Mouse (Mus musculus) heart, embryonic 10.5 days (tissue): ENCODE results near the gene Prx. TPM values are rescaled to one million over a fixed set of nuclear protein-coding genes. Genes with fewer than 3 reads are reported as not detected.
"Not testable (repeated sequence)": the region's sequence is repeated elsewhere in the genome, so short reads cannot be mapped to it uniquely, and the experiment has no call there.

ENCODE experiments used
- DNase-seq: peaks from one replicate; pipeline ENCODE4 v3.0.0-alpha.2; 2017; ENCODE audit warnings: low spot score
- H3K27ac ChIP-seq: fragments of 300-500 bp; sonication (generic); 2 replicates; pipeline ENCODE4 v1.5.1; 2016; ENCODE audit warnings: mild to moderate bottlenecking
- H3K27me3 ChIP-seq: fragments of 300-500 bp; sonication (generic); 2 replicates; pipeline ENCODE4 v1.6.1; 2016; ENCODE audit warnings: mild to moderate bottlenecking; ENCODE audit not compliant: poor library complexity, insufficient read depth, severe bottlenecking
- H3K36me3 ChIP-seq: fragments of 300-500 bp; sonication (generic); 2 replicates; pipeline ENCODE4 v1.6.1; 2016; ENCODE audit warnings: mild to moderate bottlenecking, moderate library complexity
- H3K4me1 ChIP-seq: fragments of 300-500 bp; sonication (generic); 2 replicates; pipeline ENCODE4 v1.6.1; 2016; ENCODE audit warnings: mild to moderate bottlenecking
- H3K4me3 ChIP-seq: fragments of 300-500 bp; sonication (generic); 2 replicates; pipeline ENCODE4 v1.5.1; 2016; ENCODE audit warnings: mild to moderate bottlenecking, moderate library complexity
- H3K9me3 ChIP-seq: fragments of 300-500 bp; sonication (generic); 2 replicates; pipeline ENCODE4 v1.6.1; 2016; ENCODE audit warnings: mild to moderate bottlenecking, moderate library complexity
- WGBS: fragments of 180-500 bp; shearing (Covaris S2); methylation state at CpG from one replicate; pipeline ENCODE4 v1.1.7; 2016; 5-methylcytosine and 5-hydroxymethylcytosine counted together
- polyA plus RNA-seq: library from polyadenylated mRNA; unstranded; fragments of >200 nt; fragmentation: Nextera tagmentation; extraction: Ambion mirVana; gene quantifications from 2 replicates; pipeline ENCODE4 v1.2.1, GENCODE M21; 2016

Gene Prx
- polyA plus RNA-seq, 1 experiment from 2014 or later = 2.4 TPM

DNA sequence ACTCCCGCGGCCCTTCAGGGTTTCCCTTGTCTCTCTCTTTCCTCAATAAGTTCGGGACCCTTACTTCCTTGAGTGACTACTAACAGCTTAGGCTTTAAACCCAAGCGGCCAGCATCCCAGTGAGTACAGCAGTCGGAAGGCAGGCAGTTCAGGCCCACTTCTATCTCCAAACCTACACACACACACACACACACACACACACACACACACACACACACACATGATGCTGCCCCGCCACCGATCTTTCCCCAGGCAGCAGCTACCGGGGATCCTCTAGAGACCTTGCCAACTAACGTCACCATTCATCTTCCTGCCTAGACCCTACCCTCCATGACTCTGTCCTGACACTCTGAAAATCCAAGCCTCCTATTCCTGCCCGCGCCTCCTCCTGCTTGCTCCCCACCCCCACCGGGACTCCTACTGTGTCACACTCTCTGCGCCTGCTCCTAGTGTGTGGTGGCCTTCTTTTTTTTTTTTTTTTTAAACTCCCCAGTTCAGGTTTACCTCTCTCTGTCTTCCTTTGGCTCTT is 11.3 kb upstream of the Prx start:
- Histone ChIP-seq H3K27me3 (no peaks in the 10 kb centered on the region), H3K27ac (peak overlapping the region; percentile 97), H3K9me3 (no peaks in the 10 kb centered on the region), H3K36me3 (peaks cover 14% of the 10 kb centered on the region), H3K4me1 (peaks cover 51% of the 10 kb centered on the region), H3K4me3 (peak overlapping the region; percentile 81)
- peak; percentile 87 for DNase-seq
- WGBS = under 1% methylated on average over 13 of the region's 13 CpGs

DNA sequence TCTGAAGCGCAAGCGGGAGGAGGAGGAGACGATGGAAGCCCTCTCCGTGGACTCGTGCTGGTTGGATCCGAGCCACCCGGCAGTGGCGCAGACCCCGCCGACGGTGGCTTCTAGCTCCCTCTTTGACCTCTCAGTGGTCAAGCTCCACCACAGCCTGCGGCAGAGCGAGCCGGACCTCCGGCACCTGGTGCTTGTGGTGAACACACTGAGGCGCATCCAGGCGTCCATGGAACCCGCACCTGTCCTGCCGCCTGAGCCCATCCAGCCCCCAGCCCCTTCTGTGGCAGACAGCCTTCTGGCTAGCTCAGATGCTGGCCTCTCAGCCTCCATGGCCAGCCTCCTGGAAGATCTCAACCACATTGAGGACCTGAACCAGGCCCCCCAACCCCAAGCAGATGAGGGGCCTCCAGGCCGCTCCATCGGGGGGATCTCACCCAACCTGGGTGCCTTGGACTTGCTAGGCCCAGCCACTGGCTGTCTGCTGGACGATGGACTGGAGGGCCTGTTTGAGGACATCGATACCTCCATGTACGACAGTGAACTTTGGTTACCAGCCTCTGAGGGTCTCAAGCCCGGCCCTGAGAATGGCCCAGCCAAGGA is 9.8 kb upstream of the Prx start:
- peak overlapping the region; percentile 27 for H3K4me3 ChIP-seq
- WGBS = 90% methylated on average over 25 of the region's 25 CpGs
- peaks cover 55% of the 10 kb centered on the region for H3K4me1 ChIP-seq
- no peaks in the 10 kb centered on the region for H3K9me3 ChIP-seq
- H3K27ac ChIP-seq = peak overlapping the region; percentile 93
- peaks cover 14% of the 10 kb centered on the region for H3K36me3 ChIP-seq
- H3K27me3 ChIP-seq = no peaks in the 10 kb centered on the region
- peak; percentile 74 for DNase-seq

DNA sequence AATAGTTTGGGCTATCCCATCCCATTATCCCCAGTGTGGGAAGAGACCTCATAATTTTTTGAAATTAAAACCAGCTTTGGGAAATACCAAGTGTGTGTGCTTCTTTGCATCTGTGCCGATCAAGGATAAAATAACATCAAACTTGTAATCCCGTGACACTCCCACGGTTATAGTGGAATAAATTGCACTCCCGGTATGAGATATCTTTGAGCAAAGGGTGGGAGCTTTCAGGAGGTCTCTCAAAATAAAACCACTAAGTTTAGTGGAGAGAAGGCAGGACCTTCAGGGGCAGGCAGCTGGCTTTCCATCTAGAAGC is 8.9 kb upstream of the Prx start:
- Histone ChIP-seq H3K27me3 (no peaks in the 10 kb centered on the region), H3K4me1 (peaks cover 55% of the 10 kb centered on the region), H3K4me3 (peak overlapping the region; percentile 56), H3K9me3 (no peaks in the 10 kb centered on the region), H3K27ac (peak overlapping the region; percentile 93), H3K36me3 (peaks cover 14% of the 10 kb centered on the region)
- 35% methylated on average over 4 of the region's 4 CpGs for WGBS
- no peak for DNase-seq

DNA sequence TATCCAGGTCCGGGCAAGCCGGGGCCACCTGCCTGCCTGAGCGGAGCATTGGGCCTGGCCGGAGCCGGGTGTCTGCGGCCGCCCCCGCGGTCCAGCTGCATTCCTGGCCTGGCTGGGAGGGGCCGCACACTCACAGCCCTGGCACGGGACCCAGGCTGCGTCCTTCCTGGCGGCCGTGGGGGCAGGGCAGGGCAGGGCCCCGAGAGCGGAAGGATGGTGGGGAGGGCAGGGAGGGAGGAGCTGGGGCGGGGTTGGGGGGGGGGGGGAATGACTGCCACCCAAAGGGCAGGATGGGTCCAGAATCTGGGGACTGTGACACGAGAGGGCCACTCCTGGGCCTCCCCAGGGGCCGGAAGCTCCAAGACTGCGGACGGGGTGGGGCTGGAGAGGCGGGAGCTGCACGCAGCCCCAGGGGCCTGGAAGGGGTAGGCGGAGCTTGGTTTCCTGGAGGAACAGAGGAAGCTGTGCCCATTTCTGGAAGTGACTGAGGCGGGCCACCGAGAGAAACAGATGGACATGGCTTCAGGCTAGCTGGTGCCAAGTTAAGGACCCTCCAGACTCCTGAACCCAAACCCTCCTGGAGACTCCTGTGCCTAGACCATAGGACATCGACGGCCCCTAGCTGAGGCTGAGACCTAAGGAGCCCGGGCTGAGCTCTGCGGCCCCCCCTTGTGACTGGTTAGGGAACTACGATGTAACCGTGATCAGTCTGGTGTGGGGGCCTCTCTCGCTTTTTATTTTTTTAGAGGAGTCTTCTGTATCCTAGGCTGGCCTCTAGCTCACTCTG is 8.4 kb upstream of the Prx start:
- Histone ChIP-seq H3K4me1 (peaks cover 52% of the 10 kb centered on the region), H3K36me3 (peaks cover 14% of the 10 kb centered on the region), H3K4me3 (peak overlapping the region; percentile 56), H3K27me3 (no peaks in the 10 kb centered on the region), H3K9me3 (no peaks in the 10 kb centered on the region), H3K27ac (peak overlapping the region; percentile 93)
- under 1% methylated on average over 33 of the region's 33 CpGs for WGBS
- peak; percentile 97 for DNase-seq

DNA sequence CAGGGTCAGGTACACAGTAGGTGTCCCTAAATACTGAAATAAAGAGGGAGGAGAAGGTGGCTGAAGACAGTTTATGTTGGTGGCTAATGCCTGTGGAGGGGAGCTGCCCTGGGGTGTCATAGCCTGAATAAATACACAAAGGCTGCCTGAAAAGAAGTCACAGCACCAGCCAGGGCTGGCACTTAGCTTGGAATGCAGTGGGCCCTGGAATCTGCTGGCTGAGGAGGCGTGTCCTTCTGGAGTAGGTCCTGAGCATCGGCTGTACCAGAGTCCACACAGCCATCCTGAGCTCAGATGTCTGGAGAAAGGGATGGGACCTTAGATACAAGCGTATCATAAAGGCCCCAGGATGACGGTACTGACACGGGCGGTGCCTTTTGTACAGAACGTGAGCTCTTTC is 7.3 kb upstream of the Prx start:
- WGBS = 57% methylated on average over 7 of the region's 7 CpGs
- no peak for DNase-seq
- Histone ChIP-seq H3K27me3 (no peaks in the 10 kb centered on the region), H3K27ac (peak overlapping the region; percentile 93), H3K4me1 (peaks cover 57% of the 10 kb centered on the region), H3K9me3 (no peaks in the 10 kb centered on the region), H3K36me3 (peaks cover 14% of the 10 kb centered on the region), H3K4me3 (no peak overlapping the region)

DNA sequence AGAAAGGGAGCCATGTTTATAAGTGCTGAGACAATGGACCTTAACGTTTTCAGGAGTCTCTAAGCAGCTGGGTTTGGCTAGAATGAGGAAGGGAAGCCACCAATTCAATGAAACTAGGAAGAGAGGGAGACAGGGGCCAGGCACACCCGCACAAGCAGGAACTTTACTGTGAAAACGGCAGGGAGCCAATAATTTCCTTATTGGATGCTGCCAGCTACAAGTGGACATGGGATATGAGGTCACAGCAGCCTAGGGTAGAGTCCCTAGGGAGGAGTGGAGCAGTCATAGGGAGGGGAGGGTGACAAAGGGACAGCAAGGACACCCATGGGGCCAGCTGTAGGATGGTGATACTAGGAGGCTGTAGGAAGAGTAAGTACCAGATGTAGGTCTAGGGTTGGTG is 6.1 kb upstream of the Prx start:
- H3K4me1 ChIP-seq = peaks cover 62% of the 10 kb centered on the region
- DNase-seq = no peak
- WGBS = 72% methylated on average over 3 of the region's 3 CpGs
- no peaks in the 10 kb centered on the region for H3K9me3 ChIP-seq
- H3K4me3 ChIP-seq = no peak overlapping the region
- no peaks in the 10 kb centered on the region for H3K27me3 ChIP-seq
- peaks cover 14% of the 10 kb centered on the region for H3K36me3 ChIP-seq
- peak overlapping the region; percentile 42; the same call in 1 of the 2 replicates for H3K27ac ChIP-seq

DNA sequence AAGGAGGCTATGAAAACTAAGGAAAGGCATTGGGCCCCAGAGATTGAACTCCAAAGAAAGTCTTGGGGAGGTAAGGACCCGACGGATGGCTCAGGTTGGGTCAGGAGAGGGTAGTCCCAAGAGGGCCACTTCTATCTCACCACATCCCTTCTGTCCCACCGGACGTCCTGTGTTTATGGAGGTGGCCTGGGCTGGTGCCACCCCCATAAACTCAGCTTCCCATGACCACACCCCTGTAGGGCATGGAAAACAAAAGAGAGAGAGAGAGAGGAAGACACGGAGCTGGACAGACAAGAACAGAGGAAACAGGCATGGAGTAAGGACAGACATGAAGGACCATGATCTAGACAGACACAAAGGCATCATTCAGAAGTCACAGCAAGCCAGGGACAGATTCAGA is 5.7 kb upstream of the Prx start:
- Histone ChIP-seq H3K4me3 (no peak overlapping the region), H3K27me3 (no peaks in the 10 kb centered on the region), H3K4me1 (peaks cover 58% of the 10 kb centered on the region), H3K27ac (peak overlapping the region; percentile 42), H3K36me3 (peaks cover 14% of the 10 kb centered on the region), H3K9me3 (no peaks in the 10 kb centered on the region)
- no peak for DNase-seq
- WGBS = 85% methylated on average over 5 of the region's 5 CpGs

DNA sequence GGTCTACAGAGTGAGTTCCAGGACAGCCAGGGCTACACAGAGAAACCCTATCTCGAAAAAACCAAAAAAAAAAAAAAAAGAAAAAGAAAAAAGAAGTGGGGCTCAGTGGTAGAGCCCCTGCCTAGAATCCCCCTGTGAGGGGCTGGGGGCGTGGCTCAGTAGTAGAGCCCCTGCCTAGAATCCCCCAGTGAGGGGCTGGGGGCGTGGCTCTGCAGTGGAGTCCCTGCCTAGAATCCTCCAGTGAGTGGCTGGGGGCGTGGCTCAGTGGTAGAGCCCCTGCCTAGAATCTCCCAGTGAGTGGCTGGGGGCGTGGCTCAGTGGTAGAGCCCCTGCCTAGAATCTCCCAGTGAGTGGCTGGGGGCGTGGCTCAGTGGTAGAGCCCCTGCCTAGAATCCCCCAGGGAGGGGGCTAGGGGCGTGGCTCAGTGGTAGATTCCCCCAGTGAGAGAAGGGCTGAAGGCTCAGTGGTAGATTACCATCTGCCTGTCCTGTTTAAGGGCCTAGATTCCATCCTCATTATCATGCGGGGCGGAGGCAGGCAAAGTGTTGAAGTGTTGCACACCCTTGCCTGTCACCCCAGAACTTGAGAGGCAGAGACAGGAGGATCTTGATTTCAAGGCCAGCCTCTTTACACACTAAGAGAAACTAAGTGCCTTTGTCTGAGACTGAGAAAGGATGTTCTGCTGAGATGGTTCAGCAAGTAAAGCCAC is 4.3 kb upstream of the Prx start:
- H3K27me3 ChIP-seq, H3K9me3 ChIP-seq, H3K4me3 ChIP-seq, DNase-seq, H3K27ac ChIP-seq, H3K36me3 ChIP-seq: not testable (repeated sequence)
- 85% methylated on average over 9 of the region's 9 CpGs for WGBS
- peaks cover 49% of the 10 kb centered on the region for H3K4me1 ChIP-seq

DNA sequence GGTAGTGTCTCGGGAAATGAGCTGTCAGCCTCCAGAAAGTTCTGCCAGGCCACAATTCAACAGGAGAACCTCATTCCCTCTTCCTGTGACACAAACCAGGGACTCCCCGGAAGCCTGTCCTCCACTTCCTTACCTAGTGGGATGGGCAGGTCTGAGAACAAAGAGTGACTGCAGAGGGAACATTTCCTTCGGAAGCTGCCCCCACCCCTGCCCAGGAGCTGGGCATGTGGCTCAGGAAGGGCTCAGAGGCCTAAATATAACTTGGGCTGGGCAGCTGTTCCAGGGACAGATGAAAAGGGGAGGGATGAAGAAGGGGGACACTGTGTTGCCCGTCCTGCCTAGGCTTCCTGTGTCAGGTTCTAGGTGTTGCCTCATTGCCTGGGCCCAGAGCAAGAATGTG is 2.5 kb downstream of the Prx start:
- Histone ChIP-seq H3K4me1 (peaks cover 40% of the 10 kb centered on the region), H3K36me3 (no peaks in the 10 kb centered on the region), H3K27ac (peak overlapping the region; percentile 62), H3K9me3 (no peaks in the 10 kb centered on the region), H3K4me3 (no peak overlapping the region), H3K27me3 (no peaks in the 10 kb centered on the region)
- no peak for DNase-seq
- WGBS = 41% methylated on average over 4 of the region's 4 CpGs

DNA sequence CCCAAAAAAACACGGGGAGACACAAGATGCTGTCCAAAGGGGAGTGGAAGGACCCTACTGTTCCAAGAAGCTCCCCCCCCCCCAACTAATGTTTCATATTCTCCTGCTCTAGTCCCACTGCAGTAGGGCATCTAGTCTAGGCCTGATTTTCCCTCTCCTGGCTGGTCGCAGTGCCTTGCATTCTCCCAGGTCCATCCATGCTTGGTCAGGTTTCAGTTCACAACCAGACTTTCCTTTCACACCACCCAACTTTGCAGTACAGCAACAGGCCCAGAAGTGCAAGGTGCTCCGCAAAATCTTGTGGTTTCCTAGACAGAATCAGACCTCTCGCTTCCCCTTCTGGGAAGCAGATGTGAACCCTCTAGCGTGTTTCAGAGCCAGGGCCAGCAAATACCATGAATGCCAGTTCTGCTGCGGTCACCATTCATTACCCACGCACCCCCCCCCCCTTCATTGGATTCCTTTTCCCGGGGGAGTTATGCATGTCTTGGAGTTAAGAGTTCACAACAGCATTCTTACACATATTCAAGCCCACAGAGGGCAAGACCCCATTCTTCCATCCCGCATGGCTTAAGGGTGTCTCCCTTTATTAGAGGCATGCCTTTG is 7.7 kb downstream of the Prx start:
- peak overlapping the region; percentile 95 for H3K27ac ChIP-seq
- no peaks in the 10 kb centered on the region for H3K9me3 ChIP-seq
- H3K36me3 ChIP-seq = no peaks in the 10 kb centered on the region
- WGBS = 44% methylated on average over 9 of the region's 9 CpGs
- no peak for DNase-seq
- peaks cover 31% of the 10 kb centered on the region for H3K4me1 ChIP-seq
- no peaks in the 10 kb centered on the region for H3K27me3 ChIP-seq
- H3K4me3 ChIP-seq = peak overlapping the region; percentile 71

DNA sequence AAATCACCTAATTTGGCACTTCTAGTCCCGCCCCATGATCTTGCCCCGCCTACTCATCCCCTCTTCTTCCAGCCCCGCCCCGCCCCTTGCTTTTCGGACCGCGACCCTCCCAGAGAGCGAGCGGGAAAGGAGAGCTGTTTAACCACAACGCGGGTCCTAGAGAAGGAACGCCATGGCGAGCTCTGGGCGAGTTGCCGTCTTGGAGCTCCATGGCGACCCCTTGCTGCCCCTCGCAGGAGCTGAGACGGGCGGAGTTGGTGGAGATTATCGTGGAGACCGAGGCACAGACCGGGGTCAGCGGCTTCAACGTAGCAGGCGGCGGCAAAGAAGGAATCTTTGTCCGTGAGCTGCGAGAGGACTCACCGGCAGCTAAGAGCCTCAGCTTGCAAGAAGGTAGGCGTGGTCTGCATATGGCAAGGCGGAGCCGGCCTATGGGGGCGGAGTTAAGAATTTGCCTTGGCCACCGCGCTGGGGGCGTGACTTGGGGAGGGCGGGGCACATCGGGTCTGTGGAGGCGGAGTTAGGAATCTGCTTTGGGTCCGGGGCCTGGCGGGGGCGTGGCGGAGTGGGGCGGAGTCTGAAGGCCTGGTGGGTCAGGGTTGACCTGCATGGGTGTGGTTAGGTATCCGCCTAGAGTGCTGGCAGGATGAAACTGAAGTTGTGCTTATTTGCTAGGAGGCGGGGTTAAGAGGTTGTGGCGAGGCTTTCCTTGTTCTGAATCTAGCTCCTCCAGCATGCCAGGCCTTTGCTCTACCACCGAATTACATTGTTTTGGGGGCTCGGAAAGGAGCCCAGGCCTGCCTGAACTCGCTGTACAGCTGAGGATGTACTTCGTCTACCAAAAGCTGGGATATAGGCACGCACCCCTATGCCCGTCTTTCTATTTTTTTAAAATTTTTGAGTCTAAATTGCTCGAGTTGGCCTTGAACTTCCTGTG is 8.9 kb downstream of the Prx start:
- WGBS = 1% methylated on average over 54 of the region's 54 CpGs
- Histone ChIP-seq H3K36me3 (no peaks in the 10 kb centered on the region), H3K9me3 (no peaks in the 10 kb centered on the region), H3K4me1 (peaks cover 28% of the 10 kb centered on the region), H3K27ac (peak overlapping the region; percentile 95), H3K4me3 (peak overlapping the region; percentile 71), H3K27me3 (no peaks in the 10 kb centered on the region)
- peak; percentile 100 for DNase-seq

DNA sequence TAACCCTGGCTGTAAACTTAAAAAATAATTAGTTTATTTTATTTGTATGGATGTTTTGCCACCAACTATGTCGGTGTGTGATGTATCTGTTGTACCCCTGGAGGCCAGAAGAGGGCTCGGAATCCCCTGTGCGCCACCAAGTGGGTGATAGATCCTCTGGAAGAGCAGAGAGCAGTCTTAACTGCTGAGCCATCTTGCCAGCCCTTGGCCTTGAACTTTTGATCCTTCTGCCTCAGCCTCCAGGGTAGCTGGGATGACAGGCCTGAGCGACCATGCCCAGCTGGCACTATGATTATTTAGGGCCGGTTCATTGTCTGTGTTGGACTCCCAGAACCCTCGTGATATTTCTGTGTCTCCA is 9.5 kb downstream of the Prx start:
- DNase-seq = no peak
- H3K4me3 ChIP-seq = peak overlapping the region; percentile 71
- H3K36me3 ChIP-seq = no peaks in the 10 kb centered on the region
- WGBS = 15% methylated on average over 6 of the region's 6 CpGs
- peak overlapping the region; percentile 95 for H3K27ac ChIP-seq
- H3K4me1 ChIP-seq = peaks cover 26% of the 10 kb centered on the region
- no peaks in the 10 kb centered on the region for H3K9me3 ChIP-seq
- H3K27me3 ChIP-seq = no peaks in the 10 kb centered on the region
